Mouse (Mus musculus): ENCODE data around the gene Sfxn3. TPM values are rescaled to one million over a fixed set of nuclear protein-coding genes. Genes with fewer than 3 reads are reported as not detected.

Sfxn3 gene
- polyA plus RNA-seq, 1 experiment from 2014 or later: 2.5 TPM

GRCm38 (mm10) chr19:45013581-45014225 is 33.6 kb upstream of the Sfxn3 start:
- peak overlapping the region; percentile 91; the same call in 1 of the 2 replicates for H3K4me2 ChIP-seq (ENCODE audit: low read depth, low read length)
- no peaks in the 10 kb centered on the region for H3K9me3 ChIP-seq (ENCODE audit: low read length)
- DNase-seq: no peak
- peaks cover 36% of the 10 kb centered on the region for H3K4me1 ChIP-seq (ENCODE audit: insufficient read depth)
- no peak for ATAC-seq
- H3K4me3 ChIP-seq (ENCODE audit: low read depth, low read length): no peak overlapping the region
- H3K36me3 ChIP-seq (replicated peaks; ENCODE audit: insufficient read depth, low read length): peaks cover 25% of the 10 kb centered on the region
- H3K27ac ChIP-seq (ENCODE audit: low read depth): peak overlapping the region; percentile 87
- TF ChIP-seq CTCF (IDR thresholded peaks at IDR 0.05; ENCODE audit: low read depth): no peak
- TF ChIP-seq EP300 (IDR thresholded peaks at IDR 0.05; ENCODE audit: low read depth): no peak
- WGBS (ENCODE audit: insufficient replicate concordance): 48% methylated on average over 6 of the region's 6 CpGs
- no peak overlapping the region for H3K9ac ChIP-seq (replicated peaks)
- H3K27me3 ChIP-seq (ENCODE audit: insufficient read depth, low read length): no peaks in the 10 kb centered on the region

- peak; percentile 57 for ATAC-seq
- Histone ChIP-seq H3K27me3 (ENCODE audit: insufficient read depth, low read length) (no peaks in the 10 kb centered on the region), H3K9me3 (ENCODE audit: low read length) (no peaks in the 10 kb centered on the region), H3K36me3 (replicated peaks; ENCODE audit: insufficient read depth, low read length) (peaks cover 22% of the 10 kb centered on the region), H3K9ac (replicated peaks) (peak within 1 kb of the TSS; percentile 72), H3K4me1 (ENCODE audit: insufficient read depth) (peaks cover 36% of the 10 kb centered on the region), H3K4me2 (ENCODE audit: low read depth, low read length) (peak within 1 kb of the TSS; percentile 91), H3K27ac (ENCODE audit: low read depth) (peak within 1 kb of the TSS; percentile 87), H3K4me3 (ENCODE audit: low read depth, low read length) (peak within 1 kb of the TSS; percentile 59)
- DNase-seq: no peak
- 10% methylated on average over 10 of the region's 10 CpGs for WGBS (ENCODE audit: insufficient replicate concordance)
- TF ChIP-seq EP300 (IDR thresholded peaks at IDR 0.05; ENCODE audit: low read depth): no peak
- TF ChIP-seq CTCF (IDR thresholded peaks at IDR 0.05; ENCODE audit: low read depth): no peak
Measured at GRCm38 (mm10) chr19:45014335-45014971, 32.9 kb upstream of the Sfxn3 start, which contains the start of gene Lzts2. TSS of gene Lzts2 (plus strand) at chr19:45014414.

GRCm38 (mm10) chr19:45014981-45015402 is 32.3 kb upstream of the Sfxn3 start:
- DNase-seq: peak; percentile 60
- under 1% methylated on average over 24 of the region's 25 CpGs for whole genome bisulfite sequencing (ENCODE audit: insufficient replicate concordance)
- ATAC-seq: peak; percentile 55
- Histone ChIP-seq H3K9ac (replicated peaks) (peak overlapping the region; percentile 72), H3K4me1 (ENCODE audit: insufficient read depth) (peaks cover 36% of the 10 kb centered on the region), H3K27me3 (ENCODE audit: insufficient read depth, low read length) (no peaks in the 10 kb centered on the region), H3K4me3 (ENCODE audit: low read depth, low read length) (peak overlapping the region; percentile 59), H3K36me3 (replicated peaks; ENCODE audit: insufficient read depth, low read length) (peaks cover 22% of the 10 kb centered on the region), H3K4me2 (ENCODE audit: low read depth, low read length) (peak overlapping the region; percentile 91), H3K27ac (ENCODE audit: low read depth) (peak overlapping the region; percentile 87), H3K9me3 (ENCODE audit: low read length) (no peaks in the 10 kb centered on the region)
- TF ChIP-seq EP300 (IDR thresholded peaks at IDR 0.05; ENCODE audit: low read depth) (no peak), CTCF (IDR thresholded peaks at IDR 0.05; ENCODE audit: low read depth) (no peak)

GRCm38 (mm10) chr19:45015518-45016281 is 31.6 kb upstream of the Sfxn3 start:
- Histone ChIP-seq H3K9ac (replicated peaks) (peak overlapping the region; percentile 72), H3K27me3 (ENCODE audit: insufficient read depth, low read length) (no peaks in the 10 kb centered on the region), H3K4me1 (ENCODE audit: insufficient read depth) (peaks cover 36% of the 10 kb centered on the region), H3K4me2 (ENCODE audit: low read depth, low read length) (peak overlapping the region; percentile 91), H3K4me3 (ENCODE audit: low read depth, low read length) (peak overlapping the region; percentile 59), H3K36me3 (replicated peaks; ENCODE audit: insufficient read depth, low read length) (peaks cover 16% of the 10 kb centered on the region), H3K9me3 (ENCODE audit: low read length) (no peaks in the 10 kb centered on the region), H3K27ac (ENCODE audit: low read depth) (peak overlapping the region; percentile 87)
- no peak for TF ChIP-seq CTCF (IDR thresholded peaks at IDR 0.05; ENCODE audit: low read depth)
- DNase-seq (peak; percentile 68), ATAC-seq (no peak)
- 1% methylated on average over 34 of the region's 34 CpGs for WGBS (ENCODE audit: insufficient replicate concordance)

GRCm38 (mm10) chr19:45016341-45017215 is 30.7 kb upstream of the Sfxn3 start:
- H3K4me3 ChIP-seq (ENCODE audit: low read depth, low read length): peak overlapping the region; percentile 59
- WGBS (ENCODE audit: insufficient replicate concordance): 2% methylated on average over 16 of the region's 18 CpGs
- H3K4me2 ChIP-seq (ENCODE audit: low read depth, low read length): peak overlapping the region; percentile 91
- H3K36me3 ChIP-seq (replicated peaks; ENCODE audit: insufficient read depth, low read length): peaks cover 9% of the 10 kb centered on the region; the same call in 1 of the 2 replicates
- ATAC-seq: no peak
- no peaks in the 10 kb centered on the region for H3K9me3 ChIP-seq (ENCODE audit: low read length)
- peak overlapping the region; percentile 72 for H3K9ac ChIP-seq (replicated peaks)
- no peaks in the 10 kb centered on the region for H3K27me3 ChIP-seq (ENCODE audit: insufficient read depth, low read length)
- TF ChIP-seq CTCF (IDR thresholded peaks at IDR 0.05; ENCODE audit: low read depth) (no peak), EP300 (IDR thresholded peaks at IDR 0.05; ENCODE audit: low read depth) (no peak)
- H3K27ac ChIP-seq (ENCODE audit: low read depth): peak overlapping the region; percentile 87
- DNase-seq: peak; percentile 69
- H3K4me1 ChIP-seq (ENCODE audit: insufficient read depth): peaks cover 36% of the 10 kb centered on the region
